Mouse (Mus musculus) CH12.LX (cell line): ENCODE measurements around the gene Lbx2. TPM values are rescaled to one million over a fixed set of nuclear protein-coding genes. Genes with fewer than 3 reads are reported as not detected.

Experiments
- DNase-seq: peaks from one replicate; pipeline ENCODE4 v3.0.0-alpha.2; 2013; ENCODE audit errors: extremely low read depth
- H3K27ac ChIP-seq: 2 replicates; pipeline ENCODE4 v1.5.1; 2012; ENCODE audit warnings: low read depth, mild to moderate bottlenecking, control low read depth, moderate library complexity; ENCODE audit not compliant: insufficient read depth
- H3K27me3 ChIP-seq: replicated peaks from 2 replicates; pipeline ENCODE3; 2012; ENCODE audit warnings: inconsistent platforms
- H3K36me3 ChIP-seq, 2 experiments: replicated peaks in 1 of 2; 2 replicates each; pipeline versions ENCODE3 to v1.6.1; 2012; ENCODE audit warnings: inconsistent platforms in 1 of 2, low read length in 1 of 2, mild to moderate bottlenecking in 1 of 2, mixed read lengths in 1 of 2, moderate library complexity in 1 of 2; ENCODE audit not compliant: control insufficient read depth in 1 of 2, insufficient read depth in 1 of 2
- H3K4me1 ChIP-seq, 2 experiments: 2 replicates each; pipeline ENCODE4 v1.6.1; 2012; ENCODE audit warnings: inconsistent platforms in 1 of 2, moderate library complexity in 1 of 2; ENCODE audit not compliant: insufficient read depth in 2 of 2, control insufficient read depth in 1 of 2
- H3K4me2 ChIP-seq: 2 replicates; pipeline ENCODE4 v1.6.1; 2012; ENCODE audit warnings: low read depth, mild to moderate bottlenecking, control low read depth; ENCODE audit not compliant: poor library complexity, insufficient read depth, severe bottlenecking
- H3K4me3 ChIP-seq, 3 experiments: fragments of 150-350 bp in 1 of 3; sonication (generic) in 1 of 3; replicated peaks in 1 of 3; 2 replicates each; pipeline versions ENCODE3 to v1.5.1; 2011 to 2012; ENCODE audit warnings: low read depth in 2 of 3, low read length in 2 of 3, mild to moderate bottlenecking in 2 of 3, moderate library complexity in 2 of 3, control low read depth in 1 of 3, improper control_type of control experiment in 1 of 3, inconsistent platforms in 1 of 3, mixed read lengths in 1 of 3; ENCODE audit not compliant: poor library complexity in 1 of 3
- H3K79me2 ChIP-seq: replicated peaks from 2 replicates; pipeline ENCODE4 v1.6.1; 2012; ENCODE audit warnings: mild to moderate bottlenecking, moderate library complexity; ENCODE audit not compliant: control insufficient read depth, poor library complexity, insufficient read depth, severe bottlenecking; ENCODE audit errors: extremely low read depth
- H3K9ac ChIP-seq: 2 replicates; pipeline ENCODE4 v1.6.1; 2012; ENCODE audit warnings: low read depth, mild to moderate bottlenecking, control low read depth, moderate library complexity; ENCODE audit not compliant: insufficient read depth
- H3K9me3 ChIP-seq: replicated peaks from 2 replicates; pipeline ENCODE3; 2012; ENCODE audit warnings: low read length, inconsistent platforms, mixed read lengths
- CHD1 ChIP-seq: IDR thresholded peaks from 2 replicates; pipeline ENCODE4 v1.6.1; 2012; ENCODE audit warnings: low read depth, low read length, improper control_type of control experiment, inconsistent platforms
- CTCF ChIP-seq, 2 experiments: IDR thresholded peaks in 1 of 2; conservative IDR thresholded peaks in 1 of 2; 2 replicates each; pipeline ENCODE4 v1.5.1; 2011 to 2012; ENCODE audit warnings: low read depth in 2 of 2, low read length in 2 of 2, improper control_type of control experiment in 1 of 2, inconsistent platforms in 1 of 2, mild to moderate bottlenecking in 1 of 2, moderate library complexity in 1 of 2
- ELF1 ChIP-seq: IDR thresholded peaks from 2 replicates; pipeline ENCODE4 v1.6.1; 2014; ENCODE audit warnings: low read depth, mild to moderate bottlenecking, inconsistent platforms, low read length, improper control_type of control experiment
- ETS1 ChIP-seq: conservative IDR thresholded peaks from 2 replicates; pipeline ENCODE4 v1.6.1; 2012; ENCODE audit warnings: low read depth, mild to moderate bottlenecking, inconsistent platforms, low read length, improper control_type of control experiment, moderate library complexity
- GABPA ChIP-seq: IDR thresholded peaks from 2 replicates; pipeline ENCODE4 v1.6.1; 2012; ENCODE audit warnings: low read depth, low read length, improper control_type of control experiment, inconsistent platforms; ENCODE audit not compliant: insufficient replicate concordance
- IRF4 ChIP-seq: IDR thresholded peaks from 2 replicates; pipeline ENCODE4 v1.6.1; 2014; ENCODE audit warnings: low read depth, mild to moderate bottlenecking, inconsistent platforms, low read length, improper control_type of control experiment
- KAT2A ChIP-seq: IDR thresholded peaks from 2 replicates; pipeline ENCODE4 v1.6.1; 2012; ENCODE audit warnings: low read length, improper control_type of control experiment, inconsistent platforms; ENCODE audit not compliant: insufficient replicate concordance
- MAZ ChIP-seq: IDR thresholded peaks from 2 replicates; pipeline ENCODE4 v1.6.1; 2012; ENCODE audit warnings: low read depth, mild to moderate bottlenecking, inconsistent platforms, low read length, improper control_type of control experiment, moderate library complexity
- MYC ChIP-seq: IDR thresholded peaks from 2 replicates; pipeline ENCODE4 v1.6.1; 2011; ENCODE audit warnings: low read depth, mild to moderate bottlenecking, improper control_type of control experiment, low read length
- NELFE ChIP-seq: IDR thresholded peaks from 2 replicates; pipeline ENCODE4 v1.6.1; 2011; ENCODE audit warnings: low read depth, low read length, improper control_type of control experiment
- PAX5 ChIP-seq: IDR thresholded peaks from 2 replicates; pipeline ENCODE4 v1.6.1; 2012; ENCODE audit warnings: low read length, inconsistent platforms, mixed read lengths
- POLR2A ChIP-seq: IDR thresholded peaks from 2 replicates; pipeline ENCODE4 v1.6.1; 2011; ENCODE audit warnings: low read depth, mild to moderate bottlenecking, improper control_type of control experiment, low read length
- POLR2AphosphoS2 ChIP-seq: IDR thresholded peaks from 2 replicates; pipeline ENCODE4 v1.6.1; 2011; ENCODE audit warnings: low read depth, low read length, improper control_type of control experiment
- RAD21 ChIP-seq: IDR thresholded peaks from 2 replicates; pipeline ENCODE4 v1.6.1; 2011; ENCODE audit warnings: low read depth, mild to moderate bottlenecking, low read length, improper control_type of control experiment, moderate library complexity
- RCOR1 ChIP-seq: conservative IDR thresholded peaks from 2 replicates; pipeline ENCODE4 v1.6.1; 2012; ENCODE audit warnings: low read depth, mild to moderate bottlenecking, inconsistent platforms, low read length, improper control_type of control experiment
- SIN3A ChIP-seq: IDR thresholded peaks from 2 replicates; pipeline ENCODE4 v1.6.1; 2012; ENCODE audit warnings: low read length, improper control_type of control experiment, inconsistent platforms
- SMC3 ChIP-seq: IDR thresholded peaks from 2 replicates; pipeline ENCODE4 v1.6.1; 2011; ENCODE audit warnings: low read depth, low read length, improper control_type of control experiment
- TBP ChIP-seq: conservative IDR thresholded peaks from 2 replicates; pipeline ENCODE4 v1.6.1; 2011; ENCODE audit warnings: low read depth, low read length, improper control_type of control experiment
- TCF12 ChIP-seq: IDR thresholded peaks from 2 replicates; pipeline ENCODE4 v1.6.1; 2014; ENCODE audit warnings: low read depth, mild to moderate bottlenecking, inconsistent platforms, low read length, improper control_type of control experiment
- UBTF ChIP-seq: IDR thresholded peaks from 2 replicates; pipeline ENCODE4 v1.6.1; 2012; ENCODE audit warnings: low read depth, mild to moderate bottlenecking, inconsistent platforms, low read length, improper control_type of control experiment, moderate library complexity
- ZC3H11A ChIP-seq: IDR thresholded peaks from 2 replicates; pipeline ENCODE4 v1.6.1; 2012; ENCODE audit warnings: low read depth, mild to moderate bottlenecking, inconsistent platforms, low read length, improper control_type of control experiment
- dilution Hi-C: fragments of 300-500 bp; cut with MboI; formaldehyde crosslinking; loops from 2 replicates; pipeline ENCODE4 v1.14.3; 2020; ENCODE audit warnings: low sequenced_read_pairs; ENCODE audit not compliant: extremely low pct_unique_long_range_greater_than_20kb, extremely low pct_ligation_motif_present
- in situ Hi-C: fragments of 300-500 bp; cut with MboI; formaldehyde crosslinking; loops from 3 replicates; pipeline ENCODE4 v1.14.3; 2019; ENCODE audit warnings: low sequenced_read_pairs, low pct_ligation_motif_present, low pct_unique_long_range_greater_than_20kb, mixed read lengths
- polyA plus RNA-seq: library from polyadenylated mRNA; unstranded; fragments of >175 nt; gene quantifications from 2 replicates; pipeline ENCODE4 v1.2.1, GENCODE M21; 2012; ENCODE audit warnings: low read depth; ENCODE audit not compliant: insufficient read length
- total RNA-seq, 2 experiments: library from RNA; depleted of rRNA; stranded (reverse); fragments of 300-350 nt in 1 of 2; fragments of >200 nt in 1 of 2; gene quantifications; 2 replicates each; pipeline ENCODE4 v1.2.3; 2012 to 2014

The Lbx2 gene
- total and polyA plus RNA-seq, 3 experiments, result 1.2 TPM; not detected in 2

DNA sequence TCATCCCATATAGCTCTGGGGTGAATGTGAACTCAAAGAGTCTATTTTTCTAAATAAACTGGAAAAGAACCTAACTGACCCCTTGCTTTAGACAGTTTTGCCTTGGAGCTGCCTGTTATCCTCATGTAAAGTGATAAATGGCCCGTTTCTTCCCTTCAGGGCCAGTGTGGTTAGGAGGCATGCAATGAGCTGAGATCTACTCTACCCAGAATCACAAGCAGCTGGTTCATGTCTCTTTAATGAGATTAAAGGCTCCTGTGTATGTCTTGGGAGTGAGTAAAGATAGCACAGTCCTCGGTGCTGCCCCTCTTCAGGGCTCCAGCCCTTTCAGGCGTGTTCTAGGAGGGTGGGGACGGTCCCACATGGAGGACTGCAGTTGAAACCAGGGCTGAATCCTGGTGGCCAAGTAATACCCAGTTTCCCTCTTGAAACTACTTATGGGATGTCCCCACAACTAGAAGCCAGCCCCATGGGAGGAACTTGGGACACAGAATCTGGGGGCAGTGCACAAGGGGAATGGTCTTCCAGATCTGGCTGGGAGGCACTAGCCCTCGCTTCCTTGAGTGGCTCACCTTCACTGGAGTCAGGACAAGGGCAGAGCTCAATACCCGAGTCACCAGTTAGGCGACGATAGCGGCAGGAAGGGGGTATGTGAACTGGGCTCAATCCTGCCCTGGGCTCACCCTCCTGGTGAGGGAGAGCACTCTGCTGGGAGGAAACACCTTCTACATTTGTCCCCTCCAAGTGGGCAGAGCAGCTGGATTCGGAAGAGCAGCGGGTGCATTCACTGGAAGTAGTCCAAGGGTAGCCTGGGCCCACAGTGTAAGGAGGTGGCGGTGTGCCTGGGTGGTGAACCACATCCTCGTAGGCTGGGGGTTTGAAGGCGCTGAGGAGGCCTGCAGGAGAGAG is 32.9 kb downstream of the Lbx2 start:
- Histone ChIP-seq H3K9ac (no peak overlapping the region), H3K9me3 (no peaks in the 10 kb centered on the region), H3K79me2 (peaks cover 20% of the 10 kb centered on the region), H3K4me1 (peaks cover 29 to 77% of the 10 kb centered on the region in 2 experiments), H3K4me3 (no peak overlapping the region), H3K36me3 (peaks cover 18 to 38% of the 10 kb centered on the region in 2 experiments), H3K4me2 (no peak overlapping the region), H3K27me3 (no peaks in the 10 kb centered on the region)
- in situ Hi-C loops, result loop anchor here (5.0 kb wide), 1 partner anchor 38 kb away; the partner anchor contains the start of genes 1700003E16Rik and Wdr54
- TF ChIP-seq POLR2AphosphoS2 (peak; percentile 65; the same call in 1 of the 2 replicates), TCF12 (no peak), ELF1 (no peak), RAD21 (no peak), POLR2A (0 out of 2 replicates have a peak, but pooled peaks have one; percentile 18)
- TF ChIP-seq, all 38 proteins: peak for 2
- no peak overlapping the region for H3K27ac ChIP-seq
- dilution Hi-C loops, result no loop called here
- peak; percentile 65 for DNase-seq

DNA sequence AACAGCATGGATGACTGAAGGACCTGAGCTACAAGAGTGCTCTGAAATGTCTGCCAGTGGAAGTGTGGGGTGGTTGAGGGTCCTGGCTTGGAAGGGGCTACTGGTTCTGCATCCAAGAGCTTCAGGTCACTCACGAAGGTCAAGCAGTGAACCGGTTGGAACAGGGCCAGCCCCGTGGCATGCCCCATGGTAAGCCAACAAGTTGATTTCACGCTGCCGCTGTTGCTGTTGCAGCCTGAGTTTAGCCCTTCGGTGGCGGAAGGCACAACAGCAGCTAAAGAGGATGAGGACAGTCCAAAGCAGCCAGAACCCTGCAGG is 33.5 kb downstream of the Lbx2 start:
- no peak overlapping the region for H3K9ac ChIP-seq
- no peak overlapping the region for H3K4me2 ChIP-seq
- peaks cover 27 to 75% of the 10 kb centered on the region in 2 experiments for H3K4me1 ChIP-seq
- dilution Hi-C loops (no loop called here), in situ Hi-C loops (loop anchor here (5.0 kb wide), 1 partner anchor 38 kb away; the partner anchor contains the start of genes 1700003E16Rik and Wdr54)
- no peak overlapping the region for H3K4me3 ChIP-seq
- H3K27me3 ChIP-seq, result no peaks in the 10 kb centered on the region
- H3K36me3 ChIP-seq, result peaks cover 18 to 38% of the 10 kb centered on the region in 2 experiments
- no peak for TF ChIP-seq ZC3H11A
- no peak; the same call in 1 of the 2 replicates for TF ChIP-seq POLR2A
- TF ChIP-seq NELFE, result no peak
- TF ChIP-seq MAZ, result no peak
- TF ChIP-seq, all 38 proteins: peak for 0
- no peaks in the 10 kb centered on the region for H3K9me3 ChIP-seq
- peaks cover 14% of the 10 kb centered on the region; the same call in 1 of the 2 replicates for H3K79me2 ChIP-seq
- no peak overlapping the region for H3K27ac ChIP-seq
- DNase-seq, result no peak

DNA sequence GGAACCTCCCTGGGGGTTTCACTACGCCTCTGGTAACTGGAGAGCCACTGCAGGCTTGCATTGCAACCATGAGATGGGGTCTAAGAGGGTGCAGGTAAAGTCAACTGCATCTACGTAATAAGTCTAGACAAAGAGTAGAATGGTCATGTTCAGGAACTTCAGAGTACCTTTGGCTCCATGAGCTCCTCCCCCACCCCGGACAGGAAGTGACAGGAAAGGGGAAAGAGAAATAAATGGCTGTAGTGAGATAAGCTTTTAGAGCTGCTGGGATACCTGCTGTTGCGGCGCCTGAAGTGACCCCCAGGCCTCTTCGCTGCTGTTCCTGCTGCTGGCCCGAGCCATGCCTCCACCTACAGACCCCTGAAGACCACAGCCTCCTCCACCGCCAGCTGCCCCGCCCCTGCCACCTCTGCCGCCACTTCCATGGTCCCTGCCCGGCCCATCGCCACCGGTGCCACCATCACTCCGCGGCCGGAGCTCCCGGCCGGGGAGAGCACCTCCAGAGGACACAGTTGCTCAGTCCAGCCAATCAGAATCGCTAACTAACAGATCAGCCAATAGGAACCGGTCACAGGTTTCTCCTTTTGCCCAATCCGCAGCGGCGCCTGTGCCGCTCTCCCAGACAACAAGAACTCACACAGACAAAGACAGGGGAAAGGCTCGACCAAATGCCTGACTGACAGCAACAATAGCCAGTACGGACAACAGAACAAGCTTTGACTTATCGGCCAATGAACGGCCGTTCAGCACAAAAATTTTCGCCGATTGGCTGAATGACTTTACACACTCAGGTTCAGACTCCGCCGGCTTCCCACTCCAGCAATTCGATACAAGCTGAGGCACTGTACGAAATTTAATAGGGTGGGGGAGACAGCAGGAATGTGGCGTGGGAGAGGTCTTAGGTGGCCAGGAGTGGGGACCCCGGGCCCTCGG is 35.0 kb downstream of the Lbx2 start, which contains the start of gene Wbp1:
Gene Wbp1 (minus strand): TSS at position 630 of the 933 bp plus-strand sequence.
- Histone ChIP-seq H3K4me1 (peaks cover 27 to 77% of the 10 kb centered on the region in 2 experiments), H3K4me3 (peak within 1 kb of the TSS; percentile 65 to 73 (median 67)), H3K9ac (peak within 1 kb of the TSS; percentile 59), H3K27me3 (no peaks in the 10 kb centered on the region), H3K9me3 (no peaks in the 10 kb centered on the region), H3K27ac (peak within 1 kb of the TSS; percentile 44), H3K4me2 (peak within 1 kb of the TSS; percentile 81), H3K36me3 (peaks cover 18 to 38% of the 10 kb centered on the region in 2 experiments), H3K79me2 (peaks cover 6% of the 10 kb centered on the region; the same call in 1 of the 2 replicates)
- in situ Hi-C loops (no loop called here), dilution Hi-C loops (no loop called here)
- DNase-seq, result peak; percentile 99
- TF ChIP-seq MYC, result 0 out of 2 replicates have a peak, but pooled peaks have one; percentile 2
- TF ChIP-seq RCOR1, result no peak
- TF ChIP-seq ETS1, result no peak
- TF ChIP-seq KAT2A, result no peak
- no peak for TF ChIP-seq CHD1
- no peak for TF ChIP-seq GABPA
- no peak for TF ChIP-seq SMC3
- no peak for TF ChIP-seq PAX5
- TF ChIP-seq IRF4, result no peak
- peak; percentile 44; the same call in 1 of the 2 replicates for TF ChIP-seq POLR2AphosphoS2
- 0 out of 2 replicates have a peak, but pooled peaks have one; percentile 44 for TF ChIP-seq TBP
- no peak for TF ChIP-seq CTCF (conservative IDR thresholded peaks at IDR 0.05 in 1 of 2, IDR thresholded peaks at IDR 0.05 in 1 of 2; ENCODE audit: low read depth in 2 of 2, low read length in 2 of 2)
- peak; percentile 14 for TF ChIP-seq NELFE
- peak; percentile 58; the same call in 1 of the 2 replicates for TF ChIP-seq UBTF
- TF ChIP-seq SIN3A, result no peak; the same call in none of the 2 replicates
